Mouse (Mus musculus) MEL (cell line): Measurements from ENCODE around the gene Otos. TPM values are rescaled to one million over a fixed set of nuclear protein-coding genes. Genes with fewer than 3 reads are reported as not detected.

Experiments used
- DNase-seq: peaks from one replicate; pipeline ENCODE4 v3.0.0; 2011; ENCODE audit warnings: low read depth, low spot score
- H3K27ac ChIP-seq: 2 replicates; pipeline ENCODE4 v1.5.1; 2012; ENCODE audit warnings: low read depth, mild to moderate bottlenecking, control low read depth, low read length, moderate library complexity; ENCODE audit not compliant: control insufficient read depth
- H3K27me3 ChIP-seq, 2 experiments: fragments of 150-350 bp in 1 of 2; sonication (generic) in 1 of 2; 2 replicates each; pipeline ENCODE4 v1.6.1; 2012; ENCODE audit warnings: low read length in 2 of 2, mild to moderate bottlenecking in 2 of 2, improper control_type of control experiment in 1 of 2, moderate library complexity in 1 of 2; ENCODE audit not compliant: insufficient read depth in 2 of 2, control insufficient read depth in 1 of 2
- H3K36me3 ChIP-seq, 2 experiments: 2 replicates each; pipeline ENCODE4 v1.6.1; 2012 to 2014; ENCODE audit warnings: low read length in 2 of 2, improper control_type of control experiment in 1 of 2, inconsistent platforms in 1 of 2, mild to moderate bottlenecking in 1 of 2; ENCODE audit not compliant: insufficient read depth in 2 of 2, control insufficient read depth in 1 of 2
- H3K4me1 ChIP-seq, 2 experiments: fragments of 150-350 bp in 1 of 2; sonication (generic) in 1 of 2; 2 replicates each; pipeline ENCODE4 v1.6.1; 2012; ENCODE audit warnings: low read length in 2 of 2, improper control_type of control experiment in 1 of 2, mild to moderate bottlenecking in 1 of 2; ENCODE audit not compliant: insufficient read depth in 2 of 2, control insufficient read depth in 1 of 2
- H3K4me3 ChIP-seq, 2 experiments: fragments of 150-350 bp in 1 of 2; sonication (generic) in 1 of 2; 2 replicates each; pipeline ENCODE4 v1.5.1; 2012; ENCODE audit warnings: low read depth in 2 of 2, low read length in 2 of 2, mild to moderate bottlenecking in 2 of 2, moderate library complexity in 2 of 2, control low read depth in 1 of 2, improper control_type of control experiment in 1 of 2; ENCODE audit not compliant: control insufficient read depth in 1 of 2, insufficient read depth in 1 of 2
- H3K79me2 ChIP-seq: 2 replicates; pipeline ENCODE4 v1.6.1; 2012; ENCODE audit warnings: mild to moderate bottlenecking, low read length, moderate library complexity; ENCODE audit not compliant: control insufficient read depth, poor library complexity, insufficient read depth
- H3K9ac ChIP-seq: 2 replicates; pipeline ENCODE4 v1.6.1; 2012; ENCODE audit warnings: low read depth, mild to moderate bottlenecking, control low read depth, low read length, moderate library complexity; ENCODE audit not compliant: control insufficient read depth, poor library complexity, severe bottlenecking
- H3K9me3 ChIP-seq: fragments of 150-350 bp; sonication (generic); replicated peaks from 2 replicates; pipeline ENCODE4 v1.6.1; 2012; ENCODE audit warnings: mild to moderate bottlenecking, low read length, improper control_type of control experiment, moderate library complexity; ENCODE audit not compliant: insufficient read depth
- BHLHE40 ChIP-seq: IDR thresholded peaks from 2 replicates; pipeline ENCODE4 v1.6.1; 2012; ENCODE audit warnings: low read depth, mild to moderate bottlenecking, inconsistent platforms, low read length, improper control_type of control experiment, borderline replicate concordance
- CHD1 ChIP-seq: IDR thresholded peaks from 2 replicates; pipeline ENCODE4 v1.6.1; 2012; ENCODE audit warnings: low read depth, mild to moderate bottlenecking, inconsistent platforms, low read length, improper control_type of control experiment
- CHD2 ChIP-seq: IDR thresholded peaks from 2 replicates; pipeline ENCODE4 v1.6.1; 2011; ENCODE audit warnings: low read length, improper control_type of control experiment
- CTCF ChIP-seq, 3 experiments: IDR thresholded peaks in 2 of 3; conservative IDR thresholded peaks in 1 of 3; 2 replicates each; pipeline ENCODE4 v1.5.1; 2011 to 2012; ENCODE audit warnings: low read length in 3 of 3, low read depth in 2 of 3, mild to moderate bottlenecking in 2 of 3, improper control_type of control experiment in 1 of 3, inconsistent platforms in 1 of 3, mixed read lengths in 1 of 3, moderate library complexity in 1 of 3; ENCODE audit not compliant: control insufficient read depth in 1 of 3, insufficient read depth in 1 of 3, poor library complexity in 1 of 3, severe bottlenecking in 1 of 3
- E2F4 ChIP-seq: IDR thresholded peaks from 2 replicates; pipeline ENCODE4 v1.6.1; 2011; ENCODE audit warnings: low read depth, low read length, improper control_type of control experiment, borderline replicate concordance
- ELF1 ChIP-seq: IDR thresholded peaks from 2 replicates; pipeline ENCODE4 v1.6.1; 2014; ENCODE audit warnings: low read depth, mild to moderate bottlenecking, inconsistent platforms, low read length, improper control_type of control experiment, moderate library complexity
- EP300 ChIP-seq, 2 experiments: IDR thresholded peaks; 2 replicates each; pipeline ENCODE4 v1.6.1; 2011; ENCODE audit warnings: improper control_type of control experiment in 2 of 2, low read length in 2 of 2, low read depth in 1 of 2, mild to moderate bottlenecking in 1 of 2
- ETS1 ChIP-seq: IDR thresholded peaks from 2 replicates; pipeline ENCODE4 v1.6.1; 2012; ENCODE audit warnings: low read depth, mild to moderate bottlenecking, inconsistent platforms, low read length, improper control_type of control experiment, moderate library complexity
- GABPA ChIP-seq: IDR thresholded peaks from 2 replicates; pipeline ENCODE4 v1.6.1; 2012; ENCODE audit warnings: low read depth, mild to moderate bottlenecking, inconsistent platforms, low read length, improper control_type of control experiment, moderate library complexity
- GATA1 ChIP-seq: IDR thresholded peaks from 2 replicates; pipeline ENCODE4 v1.6.1; 2011; ENCODE audit warnings: low read depth, low read length, improper control_type of control experiment
- HCFC1 ChIP-seq: IDR thresholded peaks from 2 replicates; pipeline ENCODE4 v1.6.1; 2012; ENCODE audit warnings: low read depth, mild to moderate bottlenecking, inconsistent platforms, low read length, improper control_type of control experiment, moderate library complexity
- JUND ChIP-seq: IDR thresholded peaks from 2 replicates; pipeline ENCODE4 v1.6.1; 2011; ENCODE audit warnings: low read depth, mild to moderate bottlenecking, improper control_type of control experiment, low read length
- KAT2A ChIP-seq: conservative IDR thresholded peaks from 2 replicates; pipeline ENCODE4 v1.6.1; 2012; ENCODE audit warnings: low read depth, low read length, improper control_type of control experiment, inconsistent platforms
- MAFK ChIP-seq: IDR thresholded peaks from 2 replicates; pipeline ENCODE4 v1.6.1; 2011; ENCODE audit warnings: low read depth, mild to moderate bottlenecking, low read length, improper control_type of control experiment, borderline replicate concordance
- MAX ChIP-seq: IDR thresholded peaks from 2 replicates; pipeline ENCODE4 v1.6.1; 2011; ENCODE audit warnings: low read length, improper control_type of control experiment
- MAZ ChIP-seq: IDR thresholded peaks from 2 replicates; pipeline ENCODE4 v1.6.1; 2012; ENCODE audit warnings: low read depth, mild to moderate bottlenecking, inconsistent platforms, low read length, improper control_type of control experiment
- MEF2A ChIP-seq: IDR thresholded peaks from 2 replicates; pipeline ENCODE4 v1.6.1; 2014; ENCODE audit warnings: low read depth, mild to moderate bottlenecking, inconsistent platforms, low read length, improper control_type of control experiment; ENCODE audit not compliant: poor library complexity, insufficient replicate concordance, severe bottlenecking; ENCODE audit errors: extremely low read depth
- MXI1 ChIP-seq: IDR thresholded peaks from 2 replicates; pipeline ENCODE4 v1.6.1; 2011; ENCODE audit warnings: mild to moderate bottlenecking, low read depth, low read length, improper control_type of control experiment
- MYB ChIP-seq: IDR thresholded peaks from 2 replicates; pipeline ENCODE4 v1.6.1; 2011; ENCODE audit warnings: mild to moderate bottlenecking, low read depth, low read length, improper control_type of control experiment
- MYC ChIP-seq: IDR thresholded peaks from 2 replicates; pipeline ENCODE4 v1.6.1; 2011; ENCODE audit warnings: low read depth, mild to moderate bottlenecking, low read length, improper control_type of control experiment, moderate library complexity
- NELFE ChIP-seq: IDR thresholded peaks from 2 replicates; pipeline ENCODE4 v1.6.1; 2011; ENCODE audit warnings: low read depth, low read length, improper control_type of control experiment
- NRF1 ChIP-seq: IDR thresholded peaks from 2 replicates; pipeline ENCODE4 v1.6.1; 2014; ENCODE audit warnings: low read depth, mild to moderate bottlenecking, inconsistent platforms, low read length, improper control_type of control experiment, moderate library complexity; ENCODE audit not compliant: poor library complexity, insufficient read depth, severe bottlenecking
- POLR2A ChIP-seq, 2 experiments: IDR thresholded peaks; 2 replicates each; pipeline ENCODE4 v1.6.1; 2011 to 2012; ENCODE audit warnings: low read length in 2 of 2, mild to moderate bottlenecking in 2 of 2, control low read depth in 1 of 2, improper control_type of control experiment in 1 of 2, low read depth in 1 of 2, moderate library complexity in 1 of 2; ENCODE audit not compliant: control insufficient read depth in 1 of 2, insufficient read depth in 1 of 2, poor library complexity in 1 of 2
- POLR2AphosphoS2 ChIP-seq: IDR thresholded peaks from 2 replicates; pipeline ENCODE4 v1.6.1; 2011; ENCODE audit warnings: low read length, improper control_type of control experiment
- POLR2AphosphoS5 ChIP-seq: IDR thresholded peaks from 2 replicates; pipeline ENCODE4 v1.6.1; 2012; ENCODE audit warnings: low read depth, borderline replicate concordance, mild to moderate bottlenecking, inconsistent platforms, low read length, moderate library complexity, mixed read lengths
- RAD21 ChIP-seq: IDR thresholded peaks from 2 replicates; pipeline ENCODE4 v1.6.1; 2011; ENCODE audit warnings: mild to moderate bottlenecking, low read depth, low read length, improper control_type of control experiment
- RCOR1 ChIP-seq: IDR thresholded peaks from 2 replicates; pipeline ENCODE4 v1.6.1; 2012; ENCODE audit warnings: low read depth, mild to moderate bottlenecking, inconsistent platforms, low read length, improper control_type of control experiment
- SIN3A ChIP-seq: IDR thresholded peaks from 2 replicates; pipeline ENCODE4 v1.6.1; 2012; ENCODE audit warnings: low read length, improper control_type of control experiment, inconsistent platforms
- SMC3 ChIP-seq: IDR thresholded peaks from 2 replicates; pipeline ENCODE4 v1.6.1; 2011; ENCODE audit warnings: low read depth, low read length, improper control_type of control experiment
- TAL1 ChIP-seq: IDR thresholded peaks from 2 replicates; pipeline ENCODE4 v1.6.1; 2012; ENCODE audit warnings: mild to moderate bottlenecking, inconsistent platforms, low read length, moderate library complexity, mixed read lengths
- TBP ChIP-seq: IDR thresholded peaks from 2 replicates; pipeline ENCODE4 v1.8.0; 2011; ENCODE audit warnings: low read depth, low read length, improper control_type of control experiment
- TCF12 ChIP-seq: IDR thresholded peaks from 2 replicates; pipeline ENCODE4 v1.6.1; 2014; ENCODE audit warnings: low read depth, mild to moderate bottlenecking, inconsistent platforms, low read length, improper control_type of control experiment, moderate library complexity
- UBTF ChIP-seq: IDR thresholded peaks from 2 replicates; pipeline ENCODE4 v1.6.1; 2012; ENCODE audit warnings: low read depth, mild to moderate bottlenecking, inconsistent platforms, low read length, improper control_type of control experiment, moderate library complexity, borderline replicate concordance; ENCODE audit not compliant: insufficient read depth
- USF2 ChIP-seq, 2 experiments: IDR thresholded peaks; 2 replicates each; pipeline ENCODE4 v1.6.1; 2011 to 2012; ENCODE audit warnings: improper control_type of control experiment in 2 of 2, low read length in 2 of 2, borderline replicate concordance in 1 of 2, inconsistent platforms in 1 of 2, low read depth in 1 of 2, mild to moderate bottlenecking in 1 of 2; ENCODE audit not compliant: insufficient read depth in 1 of 2
- ZC3H11A ChIP-seq: IDR thresholded peaks from 2 replicates; pipeline ENCODE4 v1.6.1; 2012; ENCODE audit warnings: low read depth, mild to moderate bottlenecking, inconsistent platforms, low read length, improper control_type of control experiment
- ZMIZ1 ChIP-seq: IDR thresholded peaks from 2 replicates; pipeline ENCODE4 v1.6.1; 2012; ENCODE audit warnings: low read depth, mild to moderate bottlenecking, inconsistent platforms, low read length, improper control_type of control experiment, moderate library complexity
- ZNF384 ChIP-seq: IDR thresholded peaks from 2 replicates; pipeline ENCODE4 v1.6.1; 2012; ENCODE audit warnings: low read depth, mild to moderate bottlenecking, inconsistent platforms, low read length, improper control_type of control experiment
- polyA plus RNA-seq, 2 experiments: library from polyadenylated mRNA; stranded (reverse) in 1 of 2; unstranded in 1 of 2; fragments of >175 nt in 1 of 2; fragments of >200 nt in 1 of 2; gene quantifications; 2 replicates each; pipeline versions ENCODE4 v1.2.1 to v1.2.4; 2012; ENCODE audit warnings: low replicate concordance in 2 of 2, low read depth in 1 of 2; ENCODE audit not compliant: insufficient read length in 2 of 2, insufficient read depth in 1 of 2, missing spikeins in 1 of 2
- total RNA-seq: library from RNA; depleted of rRNA; stranded (reverse); fragments of 300-350 nt; gene quantifications from 2 replicates; pipeline ENCODE4 v1.2.3, GENCODE M21; 2012; rRNA removed

Gene Otos
- total RNA-seq = 1.2 and 1.8 TPM in 2 replicates
- 1 to 10 TPM in 1 of 2 experiments, not detected in 1; 6.3 TPM for polyA plus RNA-seq

- Histone ChIP-seq H3K27me3 (no peaks in the 10 kb centered on the region), H3K4me3 (peak within 1 kb of the TSS; percentile 53 to 64), H3K79me2 (no peaks in the 10 kb centered on the region; the same call in 1 of the 2 replicates), H3K4me1 (peaks cover 3 to 7% of the 10 kb centered on the region in 2 experiments), H3K27ac (peak within 1 kb of the TSS; percentile 84), H3K9me3 (no peaks in the 10 kb centered on the region), H3K9ac (peak within 1 kb of the TSS; percentile 65), H3K36me3 (peaks cover 0 to 7% of the 10 kb centered on the region in 2 experiments; a peak in 2 of 4 replicates)
- peak; percentile 95 for DNase-seq
- peak; percentile 89 for TF ChIP-seq SMC3
- TF ChIP-seq CHD2 = no peak
- peak; percentile 47 for TF ChIP-seq BHLHE40
- peak; percentile 51 for TF ChIP-seq RCOR1
- no peak for TF ChIP-seq JUND
- TF ChIP-seq CTCF (IDR thresholded peaks at IDR 0.05 in 2 of 3, conservative IDR thresholded peaks at IDR 0.05 in 1 of 3; ENCODE audit: control insufficient read depth in 1 of 3, insufficient read depth in 1 of 3, low read depth in 2 of 3, low read length in 3 of 3, poor library complexity in 1 of 3, severe bottlenecking in 1 of 3) = peak; percentile 92 to 99 (median 99); a peak in 5 of 6 replicates
- no peak for TF ChIP-seq ZNF384
- peak; percentile 64; the same call in 1 of the 2 replicates for TF ChIP-seq MXI1
- peak; percentile 55 for TF ChIP-seq MAX
- TF ChIP-seq MAFK = no peak
- TF ChIP-seq ETS1 = peak; percentile 84
- TF ChIP-seq E2F4 = no peak
- TF ChIP-seq MYB = no peak
- peak; percentile 5 to 6; a peak in 1 of 4 replicates for TF ChIP-seq EP300 (IDR thresholded peaks at IDR 0.05; ENCODE audit: low read depth in 1 of 2, low read length in 2 of 2)
- TF ChIP-seq POLR2AphosphoS2 = no peak
- TF ChIP-seq SIN3A = peak; percentile 84
- no peak for TF ChIP-seq TCF12
- TF ChIP-seq MYC = no peak; the same call in 1 of the 2 replicates
- peak; percentile 94 for TF ChIP-seq RAD21
- TF ChIP-seq GABPA = no peak
- no peak for TF ChIP-seq UBTF
- TF ChIP-seq ZMIZ1 = no peak
- TF ChIP-seq NRF1 = no peak
- no peak for TF ChIP-seq KAT2A
- no peak for TF ChIP-seq POLR2AphosphoS5
- no peak for TF ChIP-seq CHD1
- TF ChIP-seq HCFC1 = peak; percentile 45; the same call in 1 of the 2 replicates
- no peak for TF ChIP-seq USF2 (IDR thresholded peaks at IDR 0.05; ENCODE audit: borderline replicate concordance in 1 of 2, insufficient read depth in 1 of 2, low read depth in 1 of 2, low read length in 2 of 2)
- TF ChIP-seq GATA1 = no peak
- TF ChIP-seq POLR2A (IDR thresholded peaks at IDR 0.05; ENCODE audit: control insufficient read depth in 1 of 2, insufficient read depth in 1 of 2, low read depth in 1 of 2, low read length in 2 of 2, poor library complexity in 1 of 2) = no peak
- TF ChIP-seq MEF2A = no peak
- no peak; the same call in 1 of the 2 replicates for TF ChIP-seq ELF1
- TF ChIP-seq TAL1 = no peak
- no peak for TF ChIP-seq NELFE
- TF ChIP-seq ZC3H11A = peak; percentile 84
- no peak for TF ChIP-seq TBP
- peak; percentile 49; the same call in 1 of the 2 replicates for TF ChIP-seq MAZ
These were observed at the start of gene Otos for GRCm38 (mm10) chr1:92648673-92649072. Otos (minus strand) TSS chr1:92648841.
